Mouse (Mus musculus) limb, embryonic 11.5 days (tissue): ENCODE measurements at regions not wholly inside any gene's neighbourhood (a gene's known extent, or its start where the extent isn't known, plus 50 kb on each side); places are given as distances from the start of the nearest gene placed in this dataset.

Experiments used
- ATAC-seq: fragments of 200-750 bp; cut with Nextera tagmentation; 2 replicates; pipeline ENCODE4 v1.8.0; 2017; ENCODE audit warnings: low read depth; ENCODE audit not compliant: insufficient number of reproducible peaks, low FRiP score, low TSS enrichment
- DNase-seq: peaks from one replicate; pipeline ENCODE4 v3.0.0-alpha.2; 2015; ENCODE audit warnings: low spot score
- H3K27ac ChIP-seq: fragments of 300-500 bp; sonication (generic); replicated peaks from 2 replicates; pipeline ENCODE4 v1.5.1; 2014; ENCODE audit warnings: low read depth, mild to moderate bottlenecking, low read length
- H3K27me3 ChIP-seq: fragments of 300-500 bp; sonication (generic); 2 replicates; pipeline ENCODE4 v1.6.1; 2014; ENCODE audit warnings: mild to moderate bottlenecking, low read length, mixed read lengths; ENCODE audit not compliant: control insufficient read depth, insufficient read depth
- H3K36me3 ChIP-seq: fragments of 300-500 bp; sonication (generic); 2 replicates; pipeline ENCODE4 v1.6.1; 2014; ENCODE audit warnings: mild to moderate bottlenecking, low read length, moderate library complexity, mixed read lengths; ENCODE audit not compliant: control insufficient read depth, insufficient read depth
- H3K4me1 ChIP-seq: fragments of 300-500 bp; sonication (generic); 2 replicates; pipeline ENCODE4 v1.6.1; 2014; ENCODE audit warnings: low read length, mixed read lengths; ENCODE audit not compliant: control insufficient read depth, insufficient read depth
- H3K4me2 ChIP-seq: fragments of 300-500 bp; sonication (generic); 2 replicates; pipeline ENCODE4 v1.6.1; 2014; ENCODE audit warnings: low read depth, mild to moderate bottlenecking, moderate library complexity; ENCODE audit not compliant: severe bottlenecking
- H3K4me3 ChIP-seq: fragments of 300-500 bp; sonication (generic); 2 replicates; pipeline ENCODE4 v1.5.1; 2014; ENCODE audit warnings: low read depth, low read length
- H3K9ac ChIP-seq: fragments of 300-500 bp; sonication (generic); 2 replicates; pipeline ENCODE4 v1.6.1; 2014; ENCODE audit warnings: mild to moderate bottlenecking, low read length
- H3K9me3 ChIP-seq: fragments of 300-500 bp; sonication (generic); 2 replicates; pipeline ENCODE4 v1.6.1; 2016; ENCODE audit warnings: low read length; ENCODE audit not compliant: control insufficient read depth
- WGBS: fragments of 180-500 bp; shearing (Covaris S2); extraction: QIAGEN DNeasy Blood & Tissue Kit; methylation state at CpG from one replicate; pipeline ENCODE4 v1.1.7; 2014; 5-methylcytosine and 5-hydroxymethylcytosine counted together

DNA sequence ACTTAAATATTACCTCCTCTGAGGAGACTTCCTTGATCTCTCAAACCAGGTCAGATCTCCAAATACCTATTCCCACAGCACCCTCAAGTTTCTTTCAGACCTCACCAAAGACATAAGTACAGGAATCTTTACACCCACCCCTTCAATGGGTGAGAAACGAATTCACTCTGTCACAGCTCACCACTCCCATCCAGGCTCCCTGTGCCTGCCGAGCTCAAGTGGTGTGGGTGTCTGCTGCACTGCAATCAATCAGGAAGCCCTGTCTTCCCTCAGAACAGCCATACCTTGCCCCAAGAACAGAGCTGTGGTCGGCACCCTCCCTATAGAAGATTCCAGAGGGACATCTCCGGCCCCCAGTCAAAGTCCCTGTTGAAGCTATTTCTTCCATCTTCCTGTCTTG, 116.2 kb upstream of the Nectin1 start:
- no peak for ATAC-seq
- 47% methylated on average over 4 of the region's 4 CpGs for WGBS
- Histone ChIP-seq H3K4me3 (no peak overlapping the region), H3K27me3 (no peaks in the 10 kb centered on the region), H3K9me3 (no peaks in the 10 kb centered on the region), H3K36me3 (no peaks in the 10 kb centered on the region), H3K27ac (no peak overlapping the region), H3K4me2 (no peak overlapping the region), H3K4me1 (no peaks in the 10 kb centered on the region), H3K9ac (no peak overlapping the region)
- DNase-seq = no peak

DNA sequence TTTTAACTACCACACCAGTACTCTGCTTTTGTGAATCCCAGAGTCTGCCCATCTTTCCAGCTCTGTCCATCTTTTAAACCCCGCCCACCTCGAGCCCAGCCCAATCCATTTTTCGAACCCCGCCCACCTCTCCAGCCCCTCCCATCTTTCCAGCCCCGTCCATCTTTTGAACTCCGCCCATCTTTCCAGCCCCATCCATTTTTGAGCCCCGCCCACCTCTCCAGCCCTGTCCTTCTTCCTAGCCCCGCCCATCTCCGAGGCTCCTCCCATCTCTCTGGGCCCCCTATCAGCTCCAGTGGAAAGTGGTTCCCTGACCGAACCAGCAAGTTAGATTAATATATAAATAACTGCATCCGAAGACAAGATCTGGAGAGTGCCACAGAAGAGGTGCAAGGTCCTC, 115.0 kb upstream of the Nectin1 start:
- 31% methylated on average over 11 of the region's 11 CpGs for WGBS

DNA sequence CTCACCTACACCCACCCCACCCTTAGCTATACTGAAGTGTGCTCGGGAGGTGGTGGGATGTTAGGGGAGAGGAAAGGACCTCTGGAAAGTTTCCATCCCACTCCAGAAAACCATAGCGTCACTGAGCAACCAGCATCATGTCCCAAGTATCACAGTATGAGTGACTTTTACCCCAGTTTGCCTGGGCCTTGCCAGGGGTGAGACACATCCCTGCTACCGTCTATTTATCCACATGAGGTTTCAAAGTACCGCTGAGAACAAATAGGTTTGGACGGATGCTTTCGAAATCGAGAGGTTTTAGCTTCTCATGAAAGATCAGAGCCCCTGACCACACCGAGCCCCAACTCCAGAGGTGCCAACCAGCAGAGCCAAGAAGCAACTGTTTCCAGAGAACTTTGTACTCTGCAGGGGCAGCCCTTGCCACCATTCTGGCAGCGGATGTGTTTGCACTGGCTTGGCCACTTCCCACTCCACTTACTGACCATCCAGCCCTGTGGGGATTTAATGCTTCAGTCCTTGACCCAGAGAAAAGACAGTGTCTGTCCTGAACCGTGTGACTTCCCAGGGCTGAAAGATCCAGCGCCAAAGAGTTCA, 107.3 kb upstream of the Nectin1 start:
- Histone ChIP-seq H3K9ac (no peak overlapping the region), H3K4me1 (no peaks in the 10 kb centered on the region), H3K9me3 (no peaks in the 10 kb centered on the region), H3K27me3 (no peaks in the 10 kb centered on the region), H3K4me2 (no peak overlapping the region), H3K36me3 (no peaks in the 10 kb centered on the region), H3K4me3 (no peak overlapping the region), H3K27ac (no peak overlapping the region)
- ATAC-seq (no peak), DNase-seq (no peak)
- 84% methylated on average over 11 of the region's 11 CpGs for WGBS

More for the DNA sequence above, 115.0 kb upstream of the Nectin1 start:
- DNase-seq (no peak), ATAC-seq (no peak)
- H3K4me3 ChIP-seq = no peak overlapping the region
- no peak overlapping the region for H3K4me2 ChIP-seq
- H3K4me1 ChIP-seq = no peaks in the 10 kb centered on the region
- H3K36me3 ChIP-seq = no peaks in the 10 kb centered on the region
- H3K9me3 ChIP-seq = no peaks in the 10 kb centered on the region
- no peak overlapping the region for H3K27ac ChIP-seq
- no peaks in the 10 kb centered on the region for H3K27me3 ChIP-seq
- no peak overlapping the region for H3K9ac ChIP-seq

DNA sequence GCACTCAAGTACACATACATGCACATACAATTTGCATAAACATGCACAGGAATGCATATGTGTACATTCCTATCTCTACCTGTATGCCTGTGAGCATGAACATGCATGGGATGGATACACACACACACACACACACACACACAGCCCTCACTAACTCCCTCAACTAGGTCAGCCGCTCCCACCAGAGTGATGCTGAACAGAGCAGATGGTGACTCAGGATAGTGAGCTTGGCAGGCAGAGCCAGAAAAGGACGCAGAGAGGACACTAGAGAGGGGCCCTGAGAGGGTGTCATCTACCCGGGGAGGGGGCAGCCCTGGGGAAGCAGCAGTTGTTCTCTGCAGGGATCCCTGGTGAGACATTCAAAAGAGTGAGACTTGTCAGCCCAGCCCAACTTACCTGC, 85.6 kb upstream of the Nectin1 start:
- no peaks in the 10 kb centered on the region for H3K27me3 ChIP-seq
- no peak overlapping the region for H3K4me3 ChIP-seq
- no peak for DNase-seq
- H3K36me3 ChIP-seq = no peaks in the 10 kb centered on the region
- no peak overlapping the region for H3K9ac ChIP-seq
- WGBS = 79% methylated on average over 3 of the region's 3 CpGs
- H3K4me1 ChIP-seq = no peaks in the 10 kb centered on the region
- H3K27ac ChIP-seq = no peak overlapping the region
- H3K9me3 ChIP-seq = no peaks in the 10 kb centered on the region
- ATAC-seq = no peak
- H3K4me2 ChIP-seq = no peak overlapping the region

DNA sequence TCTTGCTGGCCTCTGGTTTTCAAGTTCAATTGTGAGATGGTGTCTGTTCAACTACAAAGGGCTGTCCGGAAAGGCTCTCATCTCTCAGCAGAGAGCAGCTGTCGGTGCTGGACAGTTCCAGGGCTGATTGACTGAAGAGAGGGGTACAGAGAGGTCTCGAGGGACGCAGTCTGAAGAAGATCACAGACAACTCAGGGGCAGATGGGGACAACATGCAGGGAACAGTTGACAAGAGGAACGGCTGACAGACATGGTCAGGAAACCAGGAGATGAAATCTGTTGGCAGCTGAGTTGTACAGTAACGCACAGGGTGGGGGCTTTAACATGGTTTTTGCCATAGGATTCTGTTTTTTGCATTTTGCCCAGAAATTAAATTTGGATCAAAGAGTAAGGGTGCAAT, 84.5 kb upstream of the Nectin1 start:
- H3K4me1 ChIP-seq = no peaks in the 10 kb centered on the region
- no peak overlapping the region for H3K4me3 ChIP-seq
- no peaks in the 10 kb centered on the region for H3K36me3 ChIP-seq
- no peaks in the 10 kb centered on the region for H3K27me3 ChIP-seq
- H3K27ac ChIP-seq = no peak overlapping the region
- ATAC-seq = no peak
- no peak for DNase-seq
- 67% methylated on average over 6 of the region's 6 CpGs for WGBS
- H3K9me3 ChIP-seq = no peaks in the 10 kb centered on the region
- H3K4me2 ChIP-seq = no peak overlapping the region
- no peak overlapping the region for H3K9ac ChIP-seq

DNA sequence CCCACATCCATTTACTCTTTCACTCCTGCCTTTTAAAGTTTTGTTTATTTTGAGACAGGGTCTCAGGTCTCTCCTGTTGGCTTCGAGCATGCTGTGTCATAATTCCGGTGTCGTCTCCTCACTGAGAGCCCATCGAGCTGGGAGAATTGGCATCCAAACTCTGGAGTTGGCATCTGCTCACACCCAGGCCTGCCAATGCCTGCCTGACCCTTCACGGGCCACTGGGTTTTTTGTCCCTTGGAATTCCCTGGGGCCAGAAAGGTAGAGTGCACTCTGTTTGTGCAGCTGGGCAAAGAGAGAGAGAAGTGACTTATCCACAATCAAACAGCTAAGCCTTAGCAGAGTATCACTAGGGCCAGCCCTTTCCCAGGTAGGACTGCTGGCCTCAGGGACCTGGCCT, 83.6 kb upstream of the Nectin1 start:
- H3K9ac ChIP-seq = no peak overlapping the region
- H3K4me1 ChIP-seq = no peaks in the 10 kb centered on the region
- no peak for ATAC-seq
- H3K9me3 ChIP-seq = no peaks in the 10 kb centered on the region
- H3K27ac ChIP-seq = no peak overlapping the region
- no peak overlapping the region for H3K4me3 ChIP-seq
- no peak for DNase-seq
- no peaks in the 10 kb centered on the region for H3K27me3 ChIP-seq
- 86% methylated on average over 5 of the region's 5 CpGs for WGBS
- no peak overlapping the region for H3K4me2 ChIP-seq
- H3K36me3 ChIP-seq = no peaks in the 10 kb centered on the region

DNA sequence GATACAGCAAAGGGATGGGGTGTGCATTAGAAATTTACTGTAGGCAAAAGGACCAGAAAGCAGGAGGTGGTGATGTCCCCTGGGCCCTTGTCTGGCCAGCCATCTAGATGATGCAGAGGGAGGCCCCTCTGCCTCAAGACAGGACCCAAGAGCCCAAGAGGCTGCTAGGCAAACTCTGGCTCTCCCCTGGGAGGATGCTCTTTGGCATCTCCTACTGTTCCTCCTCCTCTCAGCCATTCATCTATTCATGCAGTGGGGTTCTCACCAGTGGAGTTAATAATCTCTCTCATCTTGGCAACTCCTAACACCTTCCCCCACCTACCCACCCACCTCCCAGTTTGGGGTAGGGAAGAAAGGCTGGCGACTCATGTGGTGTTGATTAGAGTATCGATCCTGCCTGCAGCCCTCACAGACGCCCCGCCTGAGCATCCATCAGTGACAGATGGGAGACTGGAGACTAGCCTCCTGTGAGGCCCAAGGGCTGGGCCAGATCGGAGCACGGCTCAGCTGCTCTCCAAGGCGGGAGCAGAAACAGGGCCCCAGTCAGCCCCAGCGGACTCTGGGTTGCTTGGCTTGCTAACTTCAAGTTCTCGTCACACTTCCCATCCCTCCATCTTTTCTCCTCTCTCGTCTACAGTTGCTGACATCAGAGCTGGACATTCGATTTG, 82.8 kb upstream of the Nectin1 start:
- Histone ChIP-seq H3K9me3 (no peaks in the 10 kb centered on the region), H3K9ac (no peak overlapping the region), H3K4me1 (no peaks in the 10 kb centered on the region), H3K4me3 (no peak overlapping the region), H3K4me2 (no peak overlapping the region), H3K27me3 (no peaks in the 10 kb centered on the region), H3K27ac (no peak overlapping the region), H3K36me3 (no peaks in the 10 kb centered on the region)
- 35% methylated on average over 11 of the region's 11 CpGs for WGBS
- no peak for ATAC-seq
- DNase-seq = no peak

DNA sequence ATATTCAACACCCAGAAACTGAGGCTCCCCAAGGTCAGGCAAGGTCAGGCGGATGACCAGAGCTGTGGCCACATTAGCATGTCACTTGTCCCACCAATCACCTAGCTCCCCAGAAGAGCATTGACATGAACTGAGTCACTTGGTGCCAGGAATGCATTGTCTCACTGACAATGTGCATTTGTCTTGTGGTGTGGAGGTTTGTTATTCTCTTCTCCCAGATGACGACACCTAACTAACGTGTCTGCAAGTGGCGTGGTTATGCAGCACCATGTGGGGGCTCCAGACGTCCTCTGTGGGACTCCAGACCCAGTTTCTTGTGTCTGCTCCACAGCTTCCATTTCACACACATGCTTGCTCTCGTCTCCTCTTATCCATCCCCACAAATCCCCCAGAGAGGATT, 82.1 kb upstream of the Nectin1 start:
- Histone ChIP-seq H3K9ac (no peak overlapping the region), H3K9me3 (no peaks in the 10 kb centered on the region), H3K27ac (no peak overlapping the region), H3K4me1 (no peaks in the 10 kb centered on the region), H3K4me2 (no peak overlapping the region), H3K4me3 (no peak overlapping the region), H3K36me3 (no peaks in the 10 kb centered on the region), H3K27me3 (no peaks in the 10 kb centered on the region)
- DNase-seq (no peak), ATAC-seq (no peak)
- WGBS = 60% methylated on average over 6 of the region's 6 CpGs

DNA sequence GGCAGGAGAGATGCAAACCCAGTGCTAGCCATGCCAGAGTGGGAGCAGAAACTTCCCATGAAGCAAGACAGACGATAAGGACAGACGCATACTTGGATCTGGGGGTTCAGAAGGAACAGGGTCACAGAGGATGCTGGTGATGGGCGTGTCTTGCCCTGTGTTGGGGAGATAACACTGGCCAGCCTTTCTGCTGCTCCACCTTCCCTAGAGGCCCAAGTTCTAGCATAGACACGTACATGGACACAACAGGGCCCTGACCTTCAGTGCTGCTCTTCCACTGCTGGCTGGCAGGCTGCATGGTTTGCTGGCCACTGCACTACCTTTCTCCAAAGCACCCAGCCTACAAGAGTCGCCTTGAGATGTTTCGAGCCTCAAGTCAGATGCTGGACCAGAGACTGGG, 76.4 kb upstream of the Nectin1 start:
- no peaks in the 10 kb centered on the region for H3K36me3 ChIP-seq
- no peak overlapping the region for H3K27ac ChIP-seq
- ATAC-seq (no peak), DNase-seq (no peak)
- H3K4me3 ChIP-seq = no peak overlapping the region
- H3K9ac ChIP-seq = no peak overlapping the region
- WGBS = 92% methylated on average over 6 of the region's 6 CpGs
- H3K9me3 ChIP-seq = no peaks in the 10 kb centered on the region
- H3K27me3 ChIP-seq = no peaks in the 10 kb centered on the region
- H3K4me1 ChIP-seq = peaks cover 3% of the 10 kb centered on the region; the same call in 1 of the 2 replicates
- no peak overlapping the region for H3K4me2 ChIP-seq
